Mouse (Mus musculus) T-helper 17 cell (primary cell): ENCODE data around the gene Smim20.

Source experiments
- in situ Hi-C, 2 experiments: fragments of 300-600 bp; cut with MboI, MseI; formaldehyde crosslinking; loops; 1 replicate in 1 of 2; 2 replicates in 1 of 2; pipeline ENCODE4 v1.15.1; 2025; ENCODE audit warnings: high pct_unique_total_duplicates in 2 of 2

Smim20 gene

GRCm38 (mm10) chr5:53304936-53305335 is 38.1 kb downstream of the Smim20 start:
- in situ Hi-C loops = no loop called here

- in situ Hi-C loops = no loop called here
Observed at GRCm38 (mm10) chr5:53306864-53307263, 40.0 kb downstream of the Smim20 start.

GRCm38 (mm10) chr5:53307437-53307836 is 40.6 kb downstream of the Smim20 start:
- in situ Hi-C loops = no loop called here

GRCm38 (mm10) chr5:53314404-53315167 is 47.7 kb downstream of the Smim20 start:
- in situ Hi-C loops = no loop called here

- in situ Hi-C loops = no loop called here
Observed at GRCm38 (mm10) chr5:53315829-53316228, 48.9 kb downstream of the Smim20 start.

GRCm38 (mm10) chr5:53317396-53317795 is 50.5 kb downstream of the Smim20 start:
- in situ Hi-C loops = no loop called here

- in situ Hi-C loops = no loop called here
Observed at GRCm38 (mm10) chr5:53317885-53318466, 51.1 kb downstream of the Smim20 start.

- in situ Hi-C loops = loop anchor here (5.0 to 10.0 kb wide), 3 partner anchors 352 to 794 kb away; partner anchors contain the start of gene Tbc1d19 (in 1 of the 2)
Observed at GRCm38 (mm10) chr5:53320331-53320730, 53.4 kb downstream of the Smim20 start.

- in situ Hi-C loops = loop anchor here (5.0 to 10.0 kb wide), 3 partner anchors 350 to 793 kb away; partner anchors contain the start of gene Tbc1d19 (in 1 of the 2)
Observed at GRCm38 (mm10) chr5:53321901-53322300, 55.0 kb downstream of the Smim20 start.

- in situ Hi-C loops = loop anchor here (5.0 to 10.0 kb wide), 3 partner anchors 350 to 792 kb away; partner anchors contain the start of gene Tbc1d19 (in 1 of the 2)
Observed at GRCm38 (mm10) chr5:53322471-53322870, 55.6 kb downstream of the Smim20 start.

- in situ Hi-C loops = loop anchor here (5.0 to 10.0 kb wide), 3 partner anchors 349 to 792 kb away; partner anchors contain the start of gene Tbc1d19 (in 1 of the 2)
Observed at GRCm38 (mm10) chr5:53323121-53323520, 56.2 kb downstream of the Smim20 start.

GRCm38 (mm10) chr5:53324256-53324655 is 57.4 kb downstream of the Smim20 start:
- in situ Hi-C loops = loop anchor here (5.0 to 10.0 kb wide), 3 partner anchors 348 to 791 kb away; partner anchors contain the start of gene Tbc1d19 (in 1 of the 2)

GRCm38 (mm10) chr5:53324791-53325190 is 57.9 kb downstream of the Smim20 start:
- in situ Hi-C loops = loop anchor here (5.0 to 25.0 kb wide), 4 partner anchors 348 to 790 kb away; partner anchors contain the start of gene Tbc1d19 (in 1 of the 2)

- in situ Hi-C loops = loop anchor here (5.0 to 25.0 kb wide), 4 partner anchors 346 to 789 kb away; partner anchors contain the start of gene Tbc1d19 (in 1 of the 2)
Observed at GRCm38 (mm10) chr5:53326023-53326422, 59.1 kb downstream of the Smim20 start.

- in situ Hi-C loops = loop anchor here (5.0 to 25.0 kb wide), 4 partner anchors 346 to 788 kb away; partner anchors contain the start of gene Tbc1d19 (in 1 of the 2)
Observed at GRCm38 (mm10) chr5:53326491-53326890, 59.6 kb downstream of the Smim20 start.
